Mouse (Mus musculus): Measurements from ENCODE around the gene Anks1b. TPM values are rescaled to one million over a fixed set of nuclear protein-coding genes. Genes with fewer than 3 reads are reported as not detected.
A peak's percentile ranks its signal among the peaks of the same experiment; 100 is the strongest.

The Anks1b gene
- polyA plus RNA-seq, 1 experiment from 2014 or later = 0.36 TPM

- H3K4me3 ChIP-seq (ENCODE audit: low read depth, low read length) = no peak overlapping the region
- no peaks in the 10 kb centered on the region for H3K9me3 ChIP-seq (ENCODE audit: control insufficient read depth, low read length)
- H3K9ac ChIP-seq (ENCODE audit: low read length) = no peak overlapping the region
- WGBS = 83% methylated on average over 19 of the region's 19 CpGs
- no peak overlapping the region for H3K27ac ChIP-seq (replicated peaks; ENCODE audit: low read depth, low read length)
- no peaks in the 10 kb centered on the region for H3K36me3 ChIP-seq (ENCODE audit: control insufficient read depth, insufficient read depth, low read length)
- H3K4me2 ChIP-seq (ENCODE audit: low read depth, severe bottlenecking) = no peak overlapping the region
- no peak for DNase-seq (ENCODE audit: low spot score)
- no peaks in the 10 kb centered on the region for H3K4me1 ChIP-seq (ENCODE audit: control insufficient read depth, insufficient read depth, low read length)
- H3K27me3 ChIP-seq (ENCODE audit: control insufficient read depth, insufficient read depth, low read length) = no peaks in the 10 kb centered on the region
- ATAC-seq (ENCODE audit: insufficient number of reproducible peaks, low FRiP score, low TSS enrichment, low read depth) = no peak
Observed at GRCm38 (mm10) chr10:90859665-90860523, 986.6 kb downstream of the Anks1b start.

- DNase-seq (ENCODE audit: low spot score) (no peak), ATAC-seq (ENCODE audit: insufficient number of reproducible peaks, low FRiP score, low TSS enrichment, low read depth) (no peak)
- no peaks in the 10 kb centered on the region for H3K36me3 ChIP-seq (ENCODE audit: control insufficient read depth, insufficient read depth, low read length)
- H3K9ac ChIP-seq (ENCODE audit: low read length) = no peak overlapping the region
- 17% methylated on average over 10 of the region's 10 CpGs for whole genome bisulfite sequencing
- no peak overlapping the region for H3K4me3 ChIP-seq (ENCODE audit: low read depth, low read length)
- H3K27ac ChIP-seq (replicated peaks; ENCODE audit: low read depth, low read length) = no peak overlapping the region
- no peak overlapping the region for H3K4me2 ChIP-seq (ENCODE audit: low read depth, severe bottlenecking)
- no peaks in the 10 kb centered on the region for H3K27me3 ChIP-seq (ENCODE audit: control insufficient read depth, insufficient read depth, low read length)
- H3K9me3 ChIP-seq (ENCODE audit: control insufficient read depth, low read length) = no peaks in the 10 kb centered on the region
- no peaks in the 10 kb centered on the region for H3K4me1 ChIP-seq (ENCODE audit: control insufficient read depth, insufficient read depth, low read length)
Observed at GRCm38 (mm10) chr10:90863881-90864598, 990.7 kb downstream of the Anks1b start.

- Histone ChIP-seq H3K9ac (ENCODE audit: low read length) (no peak overlapping the region), H3K4me1 (ENCODE audit: control insufficient read depth, insufficient read depth, low read length) (no peaks in the 10 kb centered on the region), H3K27ac (replicated peaks; ENCODE audit: low read depth, low read length) (no peak overlapping the region), H3K9me3 (ENCODE audit: control insufficient read depth, low read length) (no peaks in the 10 kb centered on the region), H3K4me2 (ENCODE audit: low read depth, severe bottlenecking) (no peak overlapping the region), H3K4me3 (ENCODE audit: low read depth, low read length) (no peak overlapping the region), H3K27me3 (ENCODE audit: control insufficient read depth, insufficient read depth, low read length) (no peaks in the 10 kb centered on the region), H3K36me3 (ENCODE audit: control insufficient read depth, insufficient read depth, low read length) (no peaks in the 10 kb centered on the region)
- no peak for ATAC-seq (ENCODE audit: insufficient number of reproducible peaks, low FRiP score, low TSS enrichment, low read depth)
- no peak for DNase-seq (ENCODE audit: low spot score)
- 36% methylated on average over 3 of the region's 3 CpGs for WGBS
Observed at GRCm38 (mm10) chr10:90864599-90864889, 991.2 kb downstream of the Anks1b start.

- no peak overlapping the region for H3K4me2 ChIP-seq (ENCODE audit: low read depth, severe bottlenecking)
- 90% methylated on average over 5 of the region's 5 CpGs for WGBS
- no peaks in the 10 kb centered on the region for H3K36me3 ChIP-seq (ENCODE audit: control insufficient read depth, insufficient read depth, low read length)
- no peaks in the 10 kb centered on the region for H3K27me3 ChIP-seq (ENCODE audit: control insufficient read depth, insufficient read depth, low read length)
- ATAC-seq (ENCODE audit: insufficient number of reproducible peaks, low FRiP score, low TSS enrichment, low read depth) (no peak), DNase-seq (ENCODE audit: low spot score) (no peak)
- H3K9ac ChIP-seq (ENCODE audit: low read length) = no peak overlapping the region
- no peaks in the 10 kb centered on the region for H3K4me1 ChIP-seq (ENCODE audit: control insufficient read depth, insufficient read depth, low read length)
- no peaks in the 10 kb centered on the region for H3K9me3 ChIP-seq (ENCODE audit: control insufficient read depth, low read length)
- no peak overlapping the region for H3K4me3 ChIP-seq (ENCODE audit: low read depth, low read length)
- no peak overlapping the region for H3K27ac ChIP-seq (replicated peaks; ENCODE audit: low read depth, low read length)
Observed at GRCm38 (mm10) chr10:90873204-90873603, 999.9 kb downstream of the Anks1b start.

- Histone ChIP-seq H3K9me3 (ENCODE audit: control insufficient read depth, low read length) (no peaks in the 10 kb centered on the region), H3K9ac (ENCODE audit: low read length) (no peak overlapping the region), H3K27ac (replicated peaks; ENCODE audit: low read depth, low read length) (no peak overlapping the region), H3K4me3 (ENCODE audit: low read depth, low read length) (no peak overlapping the region), H3K4me1 (ENCODE audit: control insufficient read depth, insufficient read depth, low read length) (no peaks in the 10 kb centered on the region), H3K36me3 (ENCODE audit: control insufficient read depth, insufficient read depth, low read length) (no peaks in the 10 kb centered on the region), H3K4me2 (ENCODE audit: low read depth, severe bottlenecking) (no peak overlapping the region), H3K27me3 (ENCODE audit: control insufficient read depth, insufficient read depth, low read length) (no peaks in the 10 kb centered on the region)
- no peak for ATAC-seq (ENCODE audit: insufficient number of reproducible peaks, low FRiP score, low TSS enrichment, low read depth)
- DNase-seq (ENCODE audit: low spot score) = no peak
- 81% methylated on average over 3 of the region's 3 CpGs for WGBS
Observed at GRCm38 (mm10) chr10:90874166-90874565, 1000.9 kb downstream of the Anks1b start.

GRCm38 (mm10) chr10:90880854-90881560 lies 1007.7 kb downstream of the Anks1b start:
- no peak overlapping the region for H3K27ac ChIP-seq (replicated peaks; ENCODE audit: low read depth, low read length)
- H3K9me3 ChIP-seq (ENCODE audit: control insufficient read depth, low read length) = no peaks in the 10 kb centered on the region
- H3K4me1 ChIP-seq (ENCODE audit: control insufficient read depth, insufficient read depth, low read length) = no peaks in the 10 kb centered on the region
- no peak overlapping the region for H3K9ac ChIP-seq (ENCODE audit: low read length)
- peak; percentile 56 for DNase-seq (ENCODE audit: low spot score)
- H3K4me3 ChIP-seq (ENCODE audit: low read depth, low read length) = no peak overlapping the region
- 35% methylated on average over 8 of the region's 8 CpGs for WGBS
- ATAC-seq (ENCODE audit: insufficient number of reproducible peaks, low FRiP score, low TSS enrichment, low read depth) = no peak
- no peaks in the 10 kb centered on the region for H3K36me3 ChIP-seq (ENCODE audit: control insufficient read depth, insufficient read depth, low read length)
- no peak overlapping the region for H3K4me2 ChIP-seq (ENCODE audit: low read depth, severe bottlenecking)
- no peaks in the 10 kb centered on the region for H3K27me3 ChIP-seq (ENCODE audit: control insufficient read depth, insufficient read depth, low read length)

GRCm38 (mm10) chr10:90889566-90889965 lies 1016.3 kb downstream of the Anks1b start:
- Histone ChIP-seq H3K36me3 (ENCODE audit: control insufficient read depth, insufficient read depth, low read length) (no peaks in the 10 kb centered on the region), H3K27ac (replicated peaks; ENCODE audit: low read depth, low read length) (no peak overlapping the region), H3K9me3 (ENCODE audit: control insufficient read depth, low read length) (no peaks in the 10 kb centered on the region), H3K4me3 (ENCODE audit: low read depth, low read length) (no peak overlapping the region), H3K27me3 (ENCODE audit: control insufficient read depth, insufficient read depth, low read length) (no peaks in the 10 kb centered on the region), H3K9ac (ENCODE audit: low read length) (no peak overlapping the region), H3K4me2 (ENCODE audit: low read depth, severe bottlenecking) (no peak overlapping the region), H3K4me1 (ENCODE audit: control insufficient read depth, insufficient read depth, low read length) (no peaks in the 10 kb centered on the region)
- WGBS = 76% methylated on average over 5 of the region's 5 CpGs
- ATAC-seq (ENCODE audit: insufficient number of reproducible peaks, low FRiP score, low TSS enrichment, low read depth) (no peak), DNase-seq (ENCODE audit: low spot score) (no peak)

GRCm38 (mm10) chr10:90892728-90893127 lies 1019.4 kb downstream of the Anks1b start:
- WGBS = 89% methylated on average over 11 of the region's 11 CpGs
- Histone ChIP-seq H3K9me3 (ENCODE audit: control insufficient read depth, low read length) (no peaks in the 10 kb centered on the region), H3K36me3 (ENCODE audit: control insufficient read depth, insufficient read depth, low read length) (no peaks in the 10 kb centered on the region), H3K4me2 (ENCODE audit: low read depth, severe bottlenecking) (no peak overlapping the region), H3K27me3 (ENCODE audit: control insufficient read depth, insufficient read depth, low read length) (no peaks in the 10 kb centered on the region), H3K4me3 (ENCODE audit: low read depth, low read length) (no peak overlapping the region), H3K9ac (ENCODE audit: low read length) (no peak overlapping the region), H3K4me1 (ENCODE audit: control insufficient read depth, insufficient read depth, low read length) (no peaks in the 10 kb centered on the region), H3K27ac (replicated peaks; ENCODE audit: low read depth, low read length) (no peak overlapping the region)
- ATAC-seq (ENCODE audit: insufficient number of reproducible peaks, low FRiP score, low TSS enrichment, low read depth) = no peak
- DNase-seq (ENCODE audit: low spot score) = no peak
